In the genomic region with DNA sequence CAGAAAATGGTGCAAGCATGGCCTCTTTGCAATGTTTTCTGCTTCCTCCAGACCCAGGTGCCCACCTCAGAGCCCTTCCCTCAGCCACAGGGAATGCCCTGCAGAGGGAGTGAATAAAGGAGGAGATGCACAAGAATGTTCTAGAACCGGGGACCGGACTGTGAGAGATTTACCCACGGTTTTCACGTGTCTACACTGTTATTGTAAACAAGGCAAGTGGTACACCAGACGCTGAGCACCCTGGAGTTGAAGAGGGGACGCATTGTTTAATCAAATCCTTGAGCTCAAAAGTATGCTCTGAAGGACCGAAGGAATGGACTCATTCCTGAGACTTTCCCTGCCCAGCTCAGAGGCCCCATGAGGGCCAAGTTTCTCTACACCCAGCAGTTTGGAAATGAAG, we compare ENCODE assay signal across 18 mouse cellular contexts. TPM values are rescaled to one million over a fixed set of nuclear protein-coding genes. Genes with fewer than 3 reads are reported as not detected.
DNase-seq lines count a peak whose midpoint lies in the region; ATAC-seq and TF ChIP-seq lines count a peak whose summit lies in the region.
"Had no signal": no experiment of that assay in that cellular context is flagged by ENCODE, and none has a peak within 500 bp of the region (broad histone marks: within the 10 kb centered on the region; RNA-seq: fewer than 3 reads in every experiment).

No protein-coding gene starts in this region.

- no peak for TF ChIP-seq POLR2A in limb, embryonic 14.5 days (IDR thresholded peaks at IDR 0.05; ENCODE audit: borderline replicate concordance, extremely low read depth, insufficient read depth, insufficient read length)

- intact Hi-C loops in heart, postnatal 14 days (cut with DNase I): no loop called here

- no peaks in the 10 kb centered on the region for H3K36me3 ChIP-seq in limb, embryonic 14.5 days (ENCODE audit: control insufficient read depth, insufficient read depth, low read length)
- H3K36me3 ChIP-seq in stomach, embryonic 14.5 days (ENCODE audit: control insufficient read depth, insufficient read depth, low read length): no peaks in the 10 kb centered on the region
- H3K36me3 ChIP-seq: embryonic facial prominence, embryonic 13.5 days; forebrain, embryonic 15.5 days; liver, embryonic 15.5 days had no signal

- H3K4me2 ChIP-seq in limb, embryonic 14.5 days (replicated peaks; ENCODE audit: low read depth, low read length, severe bottlenecking): peak overlapping the region; percentile 91
- H3K4me2 ChIP-seq in stomach, embryonic 14.5 days (replicated peaks; ENCODE audit: low read depth, low read length): peak overlapping the region; percentile 79
- H3K4me2 ChIP-seq: embryonic facial prominence, embryonic 13.5 days; forebrain, embryonic 15.5 days; liver, embryonic 15.5 days had no signal

- peaks cover 32% of the 10 kb centered on the region for H3K4me1 ChIP-seq in limb, embryonic 14.5 days (ENCODE audit: control insufficient read depth, insufficient read depth, low read length)
- peaks cover 20% of the 10 kb centered on the region for H3K4me1 ChIP-seq in stomach, embryonic 14.5 days (ENCODE audit: control insufficient read depth, insufficient read depth, low read length)

- WGBS in limb, embryonic 14.5 days: 28% methylated on average over 7 of the region's 7 CpGs
- 25% methylated on average over 7 of the region's 7 CpGs for WGBS in stomach, embryonic 14.5 days

- H3K9me3 ChIP-seq in limb, embryonic 14.5 days (ENCODE audit: control insufficient read depth, low read length): no peaks in the 10 kb centered on the region
- no peaks in the 10 kb centered on the region for H3K9me3 ChIP-seq in stomach, embryonic 14.5 days (ENCODE audit: control insufficient read depth, low read depth, low read length)
- H3K9me3 ChIP-seq: embryonic facial prominence, embryonic 13.5 days; forebrain, embryonic 15.5 days; liver, embryonic 15.5 days had no signal

- H3K27me3 ChIP-seq in limb, embryonic 14.5 days (ENCODE audit: control insufficient read depth, insufficient read depth, low read length): no peaks in the 10 kb centered on the region
- no peaks in the 10 kb centered on the region for H3K27me3 ChIP-seq in stomach, embryonic 14.5 days (ENCODE audit: control insufficient read depth, insufficient read depth, low read length)

- no peak overlapping the region for H3K4me3 ChIP-seq in limb, embryonic 14.5 days (replicated peaks; ENCODE audit: low read length)
- no peak overlapping the region for H3K4me3 ChIP-seq in stomach, embryonic 14.5 days (ENCODE audit: low read depth, low read length)
- H3K4me3 ChIP-seq: embryonic facial prominence, embryonic 13.5 days; forebrain, embryonic 15.5 days; left cerebral cortex, adult 2 months; liver, embryonic 15.5 days had no signal

- peak overlapping the region; percentile 28; the same call in 1 of the 2 replicates for H3K9ac ChIP-seq in limb, embryonic 14.5 days (ENCODE audit: low read depth, low read length, severe bottlenecking)
- no peak overlapping the region; the same call in 1 of the 2 replicates for H3K9ac ChIP-seq in stomach, embryonic 14.5 days (replicated peaks; ENCODE audit: low read depth, low read length)
- H3K9ac ChIP-seq: embryonic facial prominence, embryonic 13.5 days; forebrain, embryonic 15.5 days; liver, embryonic 15.5 days had no signal

- ATAC-seq in limb, embryonic 14.5 days (ENCODE audit: low FRiP score, low read depth): no peak
- ATAC-seq in stomach, embryonic 14.5 days (ENCODE audit: insufficient number of reproducible peaks, insufficient read depth, low FRiP score, low read depth): no peak
- ATAC-seq: forebrain, embryonic 15.5 days; hindbrain, embryonic 16.5 days had no signal

- peak; percentile 88 for DNase-seq in heart, adult 11 months
- DNase-seq in heart, postnatal 14 days: no peak
- DNase-seq in kidney, adult 9 months: peak; percentile 8
- no peak for DNase-seq in kidney, postnatal 14 days
- DNase-seq in limb, embryonic 14.5 days (ENCODE audit: low spot score): no peak
- no peak for DNase-seq in layer of hippocampus, adult 9-11 months
- no peak for DNase-seq in thymus, postnatal 36 days
- DNase-seq: adrenal gland, adult 2 months; cerebellum, adult 9-11 months; gastrocnemius, postnatal 10 days; midbrain, embryonic 14.5 days; spleen, adult 18-20 months had no signal

- peak overlapping the region; percentile 75 for H3K27ac ChIP-seq in limb, embryonic 14.5 days (replicated peaks; ENCODE audit: low read depth, low read length)
- peak overlapping the region; percentile 87 for H3K27ac ChIP-seq in stomach, embryonic 14.5 days (ENCODE audit: low read length)
- H3K27ac ChIP-seq: embryonic facial prominence, embryonic 13.5 days; forebrain, embryonic 15.5 days; left cerebral cortex, adult 2 months; liver, embryonic 15.5 days had no signal

RNA-seq across cellular contexts. Expression of a gene that starts 43.2 kb away (rescaled TPM):
- 10 to 100 TPM; 21.8 to 28.1 TPM for total RNA-seq in heart, postnatal 14 days (2021)
- polyA plus RNA-seq in limb, embryonic 14.5 days (2012; rRNA removed): 35.8 and 38.6 TPM in 2 replicates
- 42.2 and 61.6 TPM in 2 replicates for polyA plus RNA-seq in limb, embryonic 14.5 days (2014; fragmentation: Nextera tagmentation; extraction: Ambion mirVana)
- 85.8 and 101 TPM in 2 replicates for polyA plus RNA-seq in stomach, embryonic 14.5 days (2014; fragmentation: Nextera tagmentation; extraction: Ambion mirVana)

Comparison
In these comparisons a context has a peak if more than half of its experiments do, and no peak if none do; other contexts are left out.
1. DNase-seq: peak in heart, adult 11 months (single experiment) and kidney, adult 9 months (single experiment); none in heart, postnatal 14 days (0 of 2), kidney, postnatal 14 days (single experiment), limb, embryonic 14.5 days (single experiment), layer of hippocampus, adult 9-11 months (single experiment) and thymus, postnatal 36 days (0 of 2).